Mouse (Mus musculus): Measurements from ENCODE around the gene Wdr91. TPM values are rescaled to one million over a fixed set of nuclear protein-coding genes. Genes with fewer than 3 reads are reported as not detected.
A peak's percentile ranks its signal among the peaks of the same experiment; 100 is the strongest.

The Wdr91 gene
- total and polyA plus RNA-seq, 2 experiments from 2014 or later, result 19.1 to 52.6 TPM

GRCm38 (mm10) chr6:34875966-34876834, 34.5 kb downstream of the Wdr91 start:
- Histone ChIP-seq H3K4me1 (ENCODE audit: insufficient read depth, low read length) (peaks cover 9% of the 10 kb centered on the region; the same call in 1 of the 2 replicates), H3K9ac (replicated peaks; ENCODE audit: low read length, poor library complexity, severe bottlenecking) (0 out of 2 replicates have a peak overlapping the region, but pooled peaks have one; percentile 80), H3K4me3 (ENCODE audit: low read depth, low read length) (no peak overlapping the region), H3K9me3 (ENCODE audit: low read length) (no peaks in the 10 kb centered on the region), H3K36me3 (ENCODE audit: insufficient read depth, low read length) (peaks cover 5% of the 10 kb centered on the region; the same call in 1 of the 2 replicates), H3K27me3 (ENCODE audit: insufficient read depth, low read length) (no peaks in the 10 kb centered on the region), H3K27ac (ENCODE audit: low read depth, low read length) (peak overlapping the region; percentile 43; the same call in 1 of the 2 replicates), H3K4me2 (ENCODE audit: low read depth, low read length, poor library complexity, severe bottlenecking) (peak overlapping the region; percentile 62; the same call in 1 of the 2 replicates)
- WGBS, result 64% methylated on average over 12 of the region's 12 CpGs
- no peak for ATAC-seq (ENCODE audit: low FRiP score)
- DNase-seq (ENCODE audit: low spot score), result no peak
- peak; percentile 22; the same call in 1 of the 2 replicates for TF ChIP-seq CTCF (IDR thresholded peaks at IDR 0.05)

GRCm38 (mm10) chr6:34875268-34875761, 35.4 kb downstream of the Wdr91 start:
- Histone ChIP-seq H3K36me3 (ENCODE audit: insufficient read depth, low read length) (no peaks in the 10 kb centered on the region), H3K9me3 (ENCODE audit: low read length) (no peaks in the 10 kb centered on the region), H3K4me2 (ENCODE audit: low read depth, low read length, poor library complexity, severe bottlenecking) (no peak overlapping the region), H3K27me3 (ENCODE audit: insufficient read depth, low read length) (no peaks in the 10 kb centered on the region), H3K9ac (replicated peaks; ENCODE audit: low read length, poor library complexity, severe bottlenecking) (no peak overlapping the region), H3K4me1 (ENCODE audit: insufficient read depth, low read length) (peaks cover 9% of the 10 kb centered on the region; the same call in 1 of the 2 replicates), H3K27ac (ENCODE audit: low read depth, low read length) (no peak overlapping the region), H3K4me3 (ENCODE audit: low read depth, low read length) (no peak overlapping the region)
- DNase-seq (ENCODE audit: low spot score), result no peak
- 90% methylated on average over 15 of the region's 15 CpGs for WGBS
- ATAC-seq (ENCODE audit: low FRiP score), result no peak
- no peak for TF ChIP-seq CTCF (IDR thresholded peaks at IDR 0.05)

- Histone ChIP-seq H3K9me3 (ENCODE audit: low read length) (no peaks in the 10 kb centered on the region), H3K4me3 (ENCODE audit: low read depth, low read length) (no peak overlapping the region), H3K27me3 (ENCODE audit: insufficient read depth, low read length) (no peaks in the 10 kb centered on the region), H3K27ac (ENCODE audit: low read depth, low read length) (no peak overlapping the region), H3K36me3 (ENCODE audit: insufficient read depth, low read length) (no peaks in the 10 kb centered on the region), H3K4me2 (ENCODE audit: low read depth, low read length, poor library complexity, severe bottlenecking) (no peak overlapping the region), H3K4me1 (ENCODE audit: insufficient read depth, low read length) (peaks cover 9% of the 10 kb centered on the region; the same call in 1 of the 2 replicates), H3K9ac (replicated peaks; ENCODE audit: low read length, poor library complexity, severe bottlenecking) (no peak overlapping the region; the same call in 1 of the 2 replicates)
- DNase-seq (ENCODE audit: low spot score) (peak; percentile 21), ATAC-seq (ENCODE audit: low FRiP score) (no peak)
- TF ChIP-seq CTCF (IDR thresholded peaks at IDR 0.05), result no peak
- 75% methylated on average over 21 of the region's 21 CpGs for WGBS
Measured at GRCm38 (mm10) chr6:34874101-34874921, 36.4 kb downstream of the Wdr91 start.

DNA sequence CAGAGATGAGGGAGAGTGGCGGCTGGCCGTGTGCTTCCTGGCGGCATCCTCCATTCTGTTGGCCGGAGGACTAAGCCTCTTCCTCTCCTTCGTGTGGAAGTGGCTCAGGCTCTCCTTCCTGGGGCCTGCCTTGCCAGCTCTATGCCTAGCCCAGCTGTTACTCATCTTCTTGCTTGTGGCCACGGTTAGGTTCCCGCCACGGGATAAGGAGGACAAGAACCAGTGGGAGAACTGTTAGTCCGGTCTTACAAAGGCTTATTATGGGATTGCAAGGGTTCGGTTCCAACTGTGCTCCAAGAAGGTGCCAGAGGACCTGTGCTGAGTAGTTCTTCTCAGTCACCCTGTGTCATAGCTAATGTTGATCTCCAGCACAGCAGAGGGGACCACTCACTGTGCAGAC, 37.8 kb downstream of the Wdr91 start:
- no peaks in the 10 kb centered on the region for H3K9me3 ChIP-seq (ENCODE audit: low read length)
- H3K36me3 ChIP-seq (ENCODE audit: insufficient read depth, low read length), result no peaks in the 10 kb centered on the region
- no peak for ATAC-seq (ENCODE audit: low FRiP score)
- H3K27me3 ChIP-seq (ENCODE audit: insufficient read depth, low read length), result no peaks in the 10 kb centered on the region
- H3K4me3 ChIP-seq (ENCODE audit: low read depth, low read length), result no peak overlapping the region
- H3K9ac ChIP-seq (replicated peaks; ENCODE audit: low read length, poor library complexity, severe bottlenecking), result no peak overlapping the region
- DNase-seq (ENCODE audit: low spot score), result no peak
- 89% methylated on average over 10 of the region's 10 CpGs for WGBS
- peaks cover 5% of the 10 kb centered on the region; the same call in 1 of the 2 replicates for H3K4me1 ChIP-seq (ENCODE audit: insufficient read depth, low read length)
- no peak overlapping the region for H3K27ac ChIP-seq (ENCODE audit: low read depth, low read length)
- no peak for TF ChIP-seq CTCF (IDR thresholded peaks at IDR 0.05)
- no peak overlapping the region for H3K4me2 ChIP-seq (ENCODE audit: low read depth, low read length, poor library complexity, severe bottlenecking)

DNA sequence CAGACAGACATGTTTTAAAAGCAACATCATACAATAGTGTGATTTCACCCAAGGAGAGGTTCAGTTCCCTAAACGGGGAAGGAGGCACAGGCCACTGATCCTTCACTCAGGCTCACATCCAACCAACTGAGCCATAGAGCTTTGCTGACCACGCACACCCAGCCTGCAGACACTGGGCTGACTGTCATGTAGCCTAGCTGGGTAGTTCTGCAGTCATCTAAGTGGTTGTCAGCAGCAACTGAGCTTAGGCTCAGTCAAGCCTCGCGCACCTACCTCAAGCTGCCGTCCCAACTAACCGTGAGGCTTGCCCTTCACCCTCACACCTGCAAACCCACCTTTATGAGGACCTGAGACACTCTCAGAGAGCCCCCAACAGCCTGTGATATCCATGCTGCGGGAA, 38.7 kb downstream of the Wdr91 start:
- Histone ChIP-seq H3K9ac (replicated peaks; ENCODE audit: low read length, poor library complexity, severe bottlenecking) (no peak overlapping the region), H3K4me2 (ENCODE audit: low read depth, low read length, poor library complexity, severe bottlenecking) (no peak overlapping the region), H3K36me3 (ENCODE audit: insufficient read depth, low read length) (no peaks in the 10 kb centered on the region), H3K9me3 (ENCODE audit: low read length) (no peaks in the 10 kb centered on the region), H3K27me3 (ENCODE audit: insufficient read depth, low read length) (no peaks in the 10 kb centered on the region), H3K27ac (ENCODE audit: low read depth, low read length) (no peak overlapping the region), H3K4me3 (ENCODE audit: low read depth, low read length) (no peak overlapping the region), H3K4me1 (ENCODE audit: insufficient read depth, low read length) (peaks cover 3% of the 10 kb centered on the region; the same call in 1 of the 2 replicates)
- 87% methylated on average over 7 of the region's 7 CpGs for WGBS
- DNase-seq (ENCODE audit: low spot score) (no peak), ATAC-seq (ENCODE audit: low FRiP score) (no peak)
- no peak for TF ChIP-seq CTCF (IDR thresholded peaks at IDR 0.05)
